Mouse (Mus musculus) lung, adult 2 months (tissue): ENCODE data around the gene Dhodh. TPM values are rescaled to one million over a fixed set of nuclear protein-coding genes. Genes with fewer than 3 reads are reported as not detected.

Experiments
- DNase-seq: peaks from one replicate; pipeline ENCODE4 v3.0.0; 2022
- H3K4me1 ChIP-seq: fragments of 200-500 bp; 2 replicates; pipeline ENCODE4 v1.6.1; 2011; ENCODE audit warnings: low read length; ENCODE audit not compliant: control insufficient read depth, insufficient read depth
- H3K4me3 ChIP-seq: fragments of 200-500 bp; replicated peaks from 2 replicates; pipeline ENCODE3; 2011; ENCODE audit warnings: low read depth, mild to moderate bottlenecking, control low read depth, low read length; ENCODE audit errors: extremely low read depth
- CTCF ChIP-seq: fragments of 200-500 bp; IDR thresholded peaks from 2 replicates; pipeline ENCODE4 v1.5.1; 2011; ENCODE audit warnings: mild to moderate bottlenecking, low read length, control low read depth; ENCODE audit not compliant: insufficient read depth
- POLR2A ChIP-seq: fragments of 200-500 bp; IDR thresholded peaks from 2 replicates; pipeline ENCODE4 v1.6.1; 2011; ENCODE audit warnings: low read depth, mild to moderate bottlenecking, control low read depth, low read length, borderline replicate concordance; ENCODE audit errors: extremely low read depth
- WGBS: fragments of 180-500 bp; shearing (Covaris S2); methylation state at CpG from one replicate; pipeline ENCODE4 v1.1.7; 2018; 5-methylcytosine and 5-hydroxymethylcytosine counted together
- polyA plus RNA-seq: library from polyadenylated mRNA; depleted of rRNA; stranded (reverse); fragments of >200 nt; gene quantifications from 2 replicates; pipeline ENCODE4 v1.2.3, GENCODE M21; 2012

Gene Dhodh
- polyA plus RNA-seq, 1 experiment: 23.7 TPM

GRCm38 (mm10) chr8:109628638-109629037 is 20.2 kb upstream of the Dhodh start:
- no peak overlapping the region for H3K4me3 ChIP-seq
- TF ChIP-seq POLR2A: no peak
- TF ChIP-seq CTCF: no peak
- 61% methylated on average over 6 of the region's 6 CpGs for WGBS
- no peak for DNase-seq
- H3K4me1 ChIP-seq: no peaks in the 10 kb centered on the region

GRCm38 (mm10) chr8:109615569-109615968 is 7.1 kb upstream of the Dhodh start:
- H3K4me3 ChIP-seq: no peak overlapping the region
- no peak for DNase-seq
- TF ChIP-seq POLR2A: no peak
- no peak for TF ChIP-seq CTCF
- WGBS: 76% methylated on average over 3 of the region's 3 CpGs
- no peaks in the 10 kb centered on the region for H3K4me1 ChIP-seq

DNA sequence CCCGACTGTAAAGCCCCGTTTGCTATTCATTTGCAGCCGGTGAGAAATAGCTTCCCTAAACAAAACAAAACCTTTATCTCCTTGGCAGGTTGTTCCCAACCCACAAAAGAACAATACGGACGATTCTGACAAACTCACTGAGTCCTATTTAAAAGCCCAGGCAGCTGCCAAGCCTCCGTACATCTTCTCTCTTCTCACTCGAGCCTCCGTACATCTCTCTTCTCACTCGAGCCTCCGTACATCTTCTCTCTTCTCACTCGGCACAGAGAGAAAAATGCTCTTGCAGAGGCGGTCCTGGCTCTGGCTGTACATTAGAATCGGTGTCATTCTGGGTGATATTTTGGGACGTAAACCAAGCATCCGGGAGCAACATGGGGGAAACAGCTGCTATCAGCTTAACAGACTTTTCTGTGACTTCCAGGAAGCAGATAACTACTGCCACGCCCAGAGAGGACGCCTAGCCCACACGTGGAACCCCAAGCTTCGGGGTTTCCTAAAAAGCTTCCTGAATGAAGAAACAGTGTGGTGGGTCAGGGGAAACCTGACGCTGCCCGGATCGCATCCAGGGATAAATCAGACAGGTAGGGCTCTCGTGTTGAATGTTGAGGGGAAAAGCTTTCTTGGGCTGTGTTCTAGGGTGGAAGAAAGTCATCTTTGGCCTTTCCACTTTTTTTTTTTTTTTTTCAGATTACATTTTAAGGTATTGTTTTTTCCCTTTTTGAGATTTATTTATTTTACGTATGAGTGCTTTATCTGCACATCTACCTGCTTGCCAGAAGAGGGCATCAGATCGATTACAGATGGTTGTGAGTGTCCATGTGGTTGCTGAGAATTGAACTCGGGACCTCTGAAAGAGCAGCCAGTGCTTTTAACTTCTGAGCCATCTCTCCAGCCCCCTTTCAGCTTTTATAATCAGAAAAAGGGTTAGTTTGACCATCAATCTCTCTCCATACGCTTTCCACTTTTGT is 6.1 kb upstream of the Dhodh start, which contains the start of gene Pkd1l3:
Pkd1l3 (plus strand) TSS at position 275 of the 968 bp plus-strand sequence.
- WGBS: 33% methylated on average over 27 of the region's 27 CpGs
- TF ChIP-seq POLR2A: no peak
- TF ChIP-seq CTCF: no peak
- Histone ChIP-seq H3K4me1 (no peaks in the 10 kb centered on the region), H3K4me3 (no peak within 1 kb of the TSS)
- no peak for DNase-seq

DNA sequence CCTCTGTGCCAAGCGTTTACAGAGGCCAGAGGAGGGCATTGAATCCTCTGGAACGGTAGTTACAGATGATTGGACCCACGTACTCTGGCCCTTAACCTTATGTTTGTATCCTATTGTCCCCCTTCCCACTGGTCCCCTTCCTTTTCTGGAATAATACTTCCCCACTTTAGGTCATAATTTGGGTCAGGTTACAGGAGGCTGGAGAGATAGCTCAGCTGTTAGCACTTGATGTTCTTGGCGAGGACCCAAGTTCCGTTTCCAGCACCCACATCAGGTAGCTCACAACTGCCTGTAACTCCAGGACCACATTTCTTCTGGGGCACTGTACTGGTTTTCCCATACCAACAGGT is 655 bp upstream of the Dhodh start:
- peak overlapping the region; percentile 30 for H3K4me3 ChIP-seq
- H3K4me1 ChIP-seq: peaks cover 10% of the 10 kb centered on the region
- TF ChIP-seq CTCF: no peak
- TF ChIP-seq POLR2A: no peak
- DNase-seq: no peak
- 10% methylated on average over 5 of the region's 5 CpGs for WGBS

DNA sequence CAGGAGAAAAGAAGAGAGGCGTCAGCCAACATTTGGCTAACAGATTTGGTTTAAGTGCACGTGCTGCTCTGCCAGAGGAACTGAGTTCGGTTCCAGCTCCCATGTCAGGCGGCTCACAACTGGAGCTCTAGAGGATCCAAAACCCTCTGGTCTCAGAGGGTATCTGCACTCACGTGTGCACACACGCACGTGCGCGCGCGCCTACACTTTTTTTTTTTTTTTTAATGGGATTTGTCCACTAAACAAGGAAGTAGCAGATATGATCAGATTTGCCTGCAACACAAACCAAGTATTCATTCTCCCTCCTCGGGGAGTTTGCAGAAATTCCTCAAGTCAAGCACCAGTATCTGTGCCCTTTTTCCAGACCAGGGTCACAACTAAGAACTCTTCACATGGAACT is 823 bp downstream of the Dhodh start:
- WGBS: 17% methylated on average over 12 of the region's 12 CpGs
- H3K4me3 ChIP-seq: peak overlapping the region; percentile 84
- TF ChIP-seq CTCF (no peak), POLR2A (no peak)
- peaks cover 10% of the 10 kb centered on the region for H3K4me1 ChIP-seq
- no peak for DNase-seq

GRCm38 (mm10) chr8:109606725-109607124 is 1.7 kb downstream of the Dhodh start:
- TF ChIP-seq POLR2A: no peak
- no peak for TF ChIP-seq CTCF
- Histone ChIP-seq H3K4me1 (peaks cover 10% of the 10 kb centered on the region), H3K4me3 (no peak overlapping the region)
- WGBS: 77% methylated on average over 2 of the region's 2 CpGs
- no peak for DNase-seq

DNA sequence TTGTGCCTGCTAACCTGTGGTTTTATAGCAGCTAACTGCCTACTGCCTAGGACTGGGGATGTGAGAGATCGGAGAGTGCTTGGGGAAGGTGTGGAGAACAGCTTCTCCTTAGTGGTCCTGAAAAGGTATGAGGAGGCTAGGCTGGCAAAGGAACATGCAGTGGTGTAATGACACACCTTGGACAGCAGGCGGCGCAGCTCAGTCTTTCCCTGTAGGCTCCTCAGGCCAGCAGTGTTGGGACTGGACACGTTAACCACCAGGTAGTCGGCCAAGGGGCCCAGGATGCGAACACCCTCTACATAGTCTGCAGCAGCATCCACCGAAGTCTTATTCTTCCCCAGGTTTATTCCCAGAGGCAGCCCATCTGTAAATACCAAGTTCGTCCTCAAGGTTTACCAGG is 12.6 kb downstream of the Dhodh start:
- H3K4me3 ChIP-seq: no peak overlapping the region
- peak; percentile 99 for TF ChIP-seq CTCF
- no peak for TF ChIP-seq POLR2A
- DNase-seq: peak; percentile 71
- WGBS: 47% methylated on average over 8 of the region's 8 CpGs
- H3K4me1 ChIP-seq: no peaks in the 10 kb centered on the region

DNA sequence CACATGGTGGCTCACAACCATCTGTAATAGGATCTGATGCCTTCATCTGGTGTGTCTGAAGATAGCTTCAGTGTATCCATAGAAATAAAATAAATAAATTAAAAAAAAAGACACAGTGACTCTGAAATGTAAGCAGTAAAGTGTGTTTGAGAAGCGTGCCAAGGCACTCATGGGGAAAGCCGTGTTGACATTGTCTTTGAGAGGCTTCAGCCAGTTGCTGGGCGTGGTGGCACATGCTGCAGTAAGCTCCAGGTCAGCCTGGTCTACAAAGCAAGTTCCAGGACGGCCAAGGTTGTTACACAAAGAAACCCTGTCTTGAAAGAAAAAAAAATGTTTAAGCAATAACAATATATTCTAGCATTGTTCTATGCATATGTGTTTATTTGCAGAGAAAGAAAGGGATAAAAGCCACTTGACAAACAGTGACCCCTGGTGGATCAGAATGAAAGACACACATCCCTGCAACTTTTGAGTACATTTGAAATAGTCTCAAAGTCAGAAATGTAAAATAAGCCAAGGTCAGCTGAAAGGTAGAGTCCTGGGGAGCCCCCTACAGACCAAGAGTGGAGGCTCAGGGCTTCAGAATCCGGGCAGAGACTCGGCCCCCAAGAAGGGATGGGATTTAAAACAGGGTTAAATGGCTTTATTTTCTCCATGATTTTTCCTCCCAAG is 15.2 kb downstream of the Dhodh start:
- 48% methylated on average over 6 of the region's 6 CpGs for WGBS
- TF ChIP-seq CTCF (0 out of 2 replicates have a peak, but pooled peaks have one; percentile 11), POLR2A (no peak)

DNA sequence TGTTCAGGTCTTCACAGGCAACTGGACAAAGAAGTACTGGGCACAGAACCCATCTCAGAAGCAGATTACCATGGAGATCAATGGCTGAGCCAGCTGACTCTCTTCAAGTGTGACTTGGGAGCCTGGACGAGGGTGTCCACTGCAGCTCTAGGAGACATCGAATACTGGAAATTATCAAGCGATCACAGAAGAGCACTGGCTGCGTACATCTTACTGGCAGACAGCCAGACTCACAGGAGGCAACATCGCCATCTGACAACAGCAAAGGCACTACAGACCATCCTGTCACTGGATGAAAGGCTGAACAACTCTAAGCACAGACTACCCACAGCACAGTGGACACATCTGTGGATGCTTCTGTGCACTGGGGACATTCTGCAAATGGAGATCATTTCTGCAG is 16.3 kb downstream of the Dhodh start:
- TF ChIP-seq POLR2A (no peak), CTCF (no peak)
- 77% methylated on average over 5 of the region's 5 CpGs for WGBS
- no peak for DNase-seq
- no peak overlapping the region for H3K4me3 ChIP-seq
- H3K4me1 ChIP-seq: no peaks in the 10 kb centered on the region; the same call in 1 of the 2 replicates

More for the DNA sequence above, 15.2 kb downstream of the Dhodh start:
- no peaks in the 10 kb centered on the region for H3K4me1 ChIP-seq
- H3K4me3 ChIP-seq: no peak overlapping the region
- DNase-seq: no peak

GRCm38 (mm10) chr8:109591367-109591766 is 17.1 kb downstream of the Dhodh start:
- no peaks in the 10 kb centered on the region; the same call in 1 of the 2 replicates for H3K4me1 ChIP-seq
- no peak overlapping the region for H3K4me3 ChIP-seq
- no peak for TF ChIP-seq POLR2A
- DNase-seq: no peak
- 81% methylated on average over 3 of the region's 3 CpGs for WGBS
